Mouse (Mus musculus): ENCODE results near the gene Acvrl1. TPM values are rescaled to one million over a fixed set of nuclear protein-coding genes. Genes with fewer than 3 reads are reported as not detected.
A peak's percentile ranks its signal among the peaks of the same experiment; 100 is the strongest.
"Not testable (repeated sequence)": the region's sequence is repeated elsewhere in the genome, so short reads cannot be mapped to it uniquely, and the experiment has no call there.

Gene Acvrl1
- total RNA-seq, 2 experiments from 2014 or later, result 11.2 to 11.4 TPM

- no peak for DNase-seq (ENCODE audit: low spot score in 2 of 2)
- no peak for TF ChIP-seq CTCF (conservative IDR thresholded peaks at IDR 0.05)
- H3K4me3 ChIP-seq, result no peak overlapping the region
- H3K27ac ChIP-seq, result no peak overlapping the region
These were observed 34.3 kb upstream of the Acvrl1 start for GRCm38 (mm10) chr15:101093988-101094387.

DNA sequence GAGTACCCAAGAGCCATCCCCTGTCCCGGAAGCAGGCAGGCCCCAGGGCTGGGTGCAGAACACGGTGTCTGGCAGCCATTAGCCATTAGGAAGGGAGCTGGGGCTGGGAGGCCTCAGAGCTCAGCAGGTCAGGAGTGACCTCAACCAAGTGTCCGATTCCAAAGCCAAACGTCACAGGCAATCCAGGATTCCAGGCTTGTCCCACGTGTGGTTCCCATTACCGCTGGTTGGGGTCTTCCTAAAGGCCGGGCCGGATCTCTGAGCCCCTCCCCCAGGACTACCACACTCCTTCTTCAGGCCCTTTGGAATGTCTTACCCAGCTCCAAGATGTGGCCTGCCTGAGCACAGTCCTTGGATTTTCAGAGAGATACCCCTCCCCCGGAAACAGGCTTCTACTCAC is 33.3 kb upstream of the Acvrl1 start:
- TF ChIP-seq CTCF (conservative IDR thresholded peaks at IDR 0.05), result no peak
- no peak overlapping the region for H3K27ac ChIP-seq
- H3K4me3 ChIP-seq, result no peak overlapping the region
- DNase-seq (ENCODE audit: low spot score in 2 of 2), result no peak

- H3K4me3 ChIP-seq, result no peak overlapping the region
- no peak for DNase-seq (ENCODE audit: low spot score in 2 of 2)
- H3K27ac ChIP-seq, result no peak overlapping the region
- no peak for TF ChIP-seq CTCF (conservative IDR thresholded peaks at IDR 0.05)
These were observed 32.9 kb upstream of the Acvrl1 start for GRCm38 (mm10) chr15:101095392-101095791.

DNA sequence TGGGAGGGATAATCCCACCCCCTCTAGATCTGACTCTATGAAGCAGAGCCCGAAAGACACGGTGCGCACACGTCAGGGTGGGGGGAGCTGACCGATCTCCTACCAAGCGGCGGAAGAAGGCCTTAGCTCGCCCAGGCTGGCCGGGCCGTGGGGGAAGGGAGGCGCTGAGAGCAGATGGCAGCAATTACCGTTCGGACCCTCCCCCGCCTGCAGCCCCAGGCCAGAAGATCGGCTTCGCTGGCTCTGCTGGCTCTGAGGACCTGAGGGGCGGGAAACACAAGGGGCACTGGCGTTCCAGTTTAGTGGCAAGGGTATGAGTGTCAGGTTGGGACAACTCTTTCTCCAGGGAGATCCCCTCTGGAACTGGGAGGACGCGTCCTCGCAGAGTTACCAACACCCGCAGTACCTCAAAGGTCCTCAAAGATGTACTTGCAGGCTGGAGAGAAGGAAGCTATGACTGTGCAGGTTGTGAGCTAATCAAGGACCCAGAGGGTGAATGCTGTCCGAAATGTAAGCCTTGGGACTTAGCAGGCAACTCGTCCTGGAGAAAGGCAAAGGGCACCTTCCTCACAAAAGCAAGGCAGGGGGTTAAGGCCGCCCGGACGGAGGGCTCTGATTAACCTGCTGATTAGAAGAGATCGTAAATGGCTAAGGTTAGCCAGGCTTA is 30.2 kb upstream of the Acvrl1 start:
- Histone ChIP-seq H3K27ac (no peak overlapping the region), H3K4me3 (no peak overlapping the region)
- TF ChIP-seq CTCF (conservative IDR thresholded peaks at IDR 0.05), result no peak
- no peak for DNase-seq (ENCODE audit: low spot score in 2 of 2)

DNA sequence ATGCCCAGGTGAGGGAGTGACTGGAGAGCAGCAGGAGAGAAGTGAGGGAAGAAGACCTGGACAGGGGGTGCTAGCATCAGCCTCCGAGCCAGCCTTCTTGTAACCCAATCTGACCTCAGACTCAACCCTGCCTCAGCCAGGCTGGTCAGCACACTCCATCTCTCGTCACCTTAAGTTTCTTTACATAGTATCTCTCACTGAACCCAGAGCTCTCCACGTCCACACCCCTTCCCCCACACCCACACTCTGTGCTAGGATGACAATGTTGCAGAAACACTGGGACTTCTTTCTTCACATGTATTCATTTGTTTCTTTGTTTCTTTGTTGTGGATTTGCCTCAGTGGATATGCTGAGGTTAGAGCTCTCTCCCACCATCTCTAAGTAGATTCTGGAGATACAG is 27.3 kb upstream of the Acvrl1 start:
- Histone ChIP-seq H3K4me3 (no peak overlapping the region), H3K27ac (no peak overlapping the region)
- no peak for DNase-seq (ENCODE audit: low spot score in 2 of 2)
- no peak for TF ChIP-seq CTCF (conservative IDR thresholded peaks at IDR 0.05)

GRCm38 (mm10) chr15:101103605-101104304 is 24.6 kb upstream of the Acvrl1 start:
- no peak overlapping the region for H3K4me3 ChIP-seq
- DNase-seq (ENCODE audit: low spot score in 2 of 2), result no peak
- no peak for TF ChIP-seq CTCF (conservative IDR thresholded peaks at IDR 0.05)

DNA sequence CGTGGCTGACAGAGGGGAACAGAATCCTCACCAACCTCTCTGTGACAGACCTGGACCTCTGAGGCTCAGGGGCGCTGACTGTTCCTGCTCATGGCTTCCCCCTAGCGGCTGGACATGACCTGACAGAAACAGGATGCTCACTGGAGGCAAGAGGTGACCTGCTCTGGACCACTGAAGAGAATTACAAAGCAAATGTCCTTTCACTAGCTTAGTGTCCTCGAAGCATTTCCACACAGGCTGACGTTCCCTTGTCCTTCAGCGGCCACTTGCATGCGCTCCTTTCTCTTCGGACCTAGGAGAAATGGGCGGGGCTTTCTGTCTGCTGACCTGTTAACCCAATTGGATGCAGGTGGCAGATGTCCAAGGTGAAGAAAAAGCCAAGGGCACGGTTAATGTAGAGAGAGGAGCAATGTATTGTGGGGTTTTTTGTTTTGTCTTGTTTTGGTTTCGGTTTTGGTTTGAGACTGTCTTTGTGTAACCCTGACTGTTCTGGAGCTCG is 22.8 kb upstream of the Acvrl1 start:
- peak overlapping the region; percentile 57; the same call in 1 of the 2 replicates for H3K27ac ChIP-seq
- peak; percentile 54 to 81 for DNase-seq (ENCODE audit: low spot score in 2 of 2)
- peak overlapping the region; percentile 53 for H3K4me3 ChIP-seq
- TF ChIP-seq CTCF (conservative IDR thresholded peaks at IDR 0.05), result peak; percentile 92

More at GRCm38 (mm10) chr15:101103605-101104304, 24.6 kb upstream of the Acvrl1 start:
- no peak overlapping the region for H3K27ac ChIP-seq

DNA sequence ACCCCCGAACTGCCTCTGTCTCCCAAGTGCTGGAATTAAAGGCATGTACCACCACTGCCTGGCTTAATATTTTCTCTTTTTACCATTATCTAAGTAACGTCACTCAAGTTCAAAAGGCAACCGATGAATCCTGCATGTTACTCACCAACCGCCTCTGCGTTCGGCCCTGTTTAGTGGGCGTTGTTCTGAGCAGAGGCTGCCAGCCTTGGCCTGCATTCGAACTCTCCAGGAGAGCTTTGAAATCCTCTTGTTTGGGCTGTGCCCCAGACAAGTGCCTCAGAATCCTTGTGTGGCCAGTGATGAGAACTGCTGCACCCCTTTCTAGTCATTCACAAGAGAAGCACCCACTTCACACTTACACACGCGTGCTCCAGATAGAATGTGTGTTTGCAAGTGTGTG is 22.3 kb upstream of the Acvrl1 start:
- DNase-seq (ENCODE audit: low spot score in 2 of 2), result no peak
- TF ChIP-seq CTCF (conservative IDR thresholded peaks at IDR 0.05), result no peak
- Histone ChIP-seq H3K27ac (peak overlapping the region; percentile 57; the same call in 1 of the 2 replicates), H3K4me3 (peak overlapping the region; percentile 53)

DNA sequence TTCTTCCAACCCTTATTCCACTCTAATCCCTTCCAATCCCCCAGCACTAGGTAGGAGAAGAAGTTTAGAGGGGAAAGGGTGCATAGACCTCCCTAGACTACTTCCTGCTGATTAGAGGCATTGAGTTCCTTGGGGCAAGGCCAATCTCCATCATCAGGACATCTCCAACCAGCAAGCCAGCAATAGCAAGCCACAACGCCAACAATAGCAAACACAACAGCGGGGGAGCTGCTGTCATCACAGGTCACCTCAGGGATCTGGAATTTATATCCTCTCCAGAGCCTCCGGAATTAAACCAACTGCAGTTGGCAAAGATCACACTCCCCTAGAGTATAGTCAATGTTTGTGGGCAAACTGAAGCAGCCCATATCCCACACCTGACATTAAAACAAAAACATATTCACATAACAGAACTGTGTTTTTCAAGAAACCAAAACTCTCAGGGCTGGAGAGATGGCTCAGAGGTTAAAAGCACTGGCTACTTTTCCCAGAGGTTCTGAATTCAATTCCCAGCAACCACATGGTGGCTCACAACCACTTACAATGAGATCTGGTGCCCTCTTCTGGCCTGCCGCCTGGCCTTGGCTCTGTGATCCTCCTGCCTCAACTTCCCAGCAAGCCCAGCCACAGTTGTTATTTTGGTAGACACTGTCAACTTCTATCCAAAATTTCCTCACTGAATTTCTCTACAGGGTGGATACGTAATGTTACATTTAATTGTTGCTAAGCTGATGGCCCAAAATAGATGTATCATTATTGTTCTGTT is 20.2 kb upstream of the Acvrl1 start:
- no peak for DNase-seq (ENCODE audit: low spot score in 2 of 2)
- TF ChIP-seq CTCF (conservative IDR thresholded peaks at IDR 0.05), result peak; percentile 34
- Histone ChIP-seq H3K4me3 (no peak overlapping the region), H3K27ac (no peak overlapping the region)

GRCm38 (mm10) chr15:101113176-101113575 is 15.1 kb upstream of the Acvrl1 start:
- no peak overlapping the region for H3K4me3 ChIP-seq
- H3K27ac ChIP-seq, result 0 out of 2 replicates have a peak overlapping the region, but pooled peaks have one; percentile 14
- TF ChIP-seq CTCF (conservative IDR thresholded peaks at IDR 0.05), result no peak
- DNase-seq (ENCODE audit: low spot score in 2 of 2), result no peak

- not testable (repeated sequence) for H3K4me3 ChIP-seq; H3K27ac ChIP-seq; DNase-seq (ENCODE audit: low spot score in 2 of 2)
- TF ChIP-seq CTCF (conservative IDR thresholded peaks at IDR 0.05), result peak; percentile 50
These were observed 14.5 kb upstream of the Acvrl1 start for GRCm38 (mm10) chr15:101113778-101114177.

DNA sequence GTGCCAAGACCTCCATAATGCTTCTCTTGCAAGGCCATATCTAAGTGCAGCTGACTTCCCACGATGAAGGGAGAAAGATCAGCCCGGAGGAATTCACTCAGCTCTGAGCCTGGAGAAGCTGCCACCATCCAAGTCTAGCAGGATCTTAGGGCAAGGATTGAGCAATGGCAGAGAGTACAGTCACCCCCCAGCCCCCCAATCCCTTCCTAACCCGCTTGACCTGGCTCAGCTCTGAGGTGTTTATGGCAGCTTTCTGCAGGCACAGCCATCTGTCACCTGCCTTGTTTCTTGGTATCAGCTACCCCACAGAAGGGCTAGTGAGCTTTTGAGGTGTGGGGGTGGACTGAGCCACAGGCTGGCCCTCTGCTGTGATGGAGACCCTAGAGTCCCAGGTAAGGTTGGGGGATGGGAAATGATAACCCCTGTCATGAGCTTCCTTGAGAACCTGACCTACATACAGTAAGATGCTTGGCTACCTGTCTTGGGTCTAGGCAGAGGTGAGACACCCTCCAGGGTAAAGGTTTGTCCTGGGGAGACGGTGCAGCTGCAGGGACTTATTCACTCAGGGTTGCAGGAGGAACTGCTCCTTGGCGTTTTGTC is 12.7 kb upstream of the Acvrl1 start, which contains the start of gene Ankrd33:
TSS of gene Ankrd33 (plus strand) at position 245 of the 600 bp plus-strand sequence.
- Histone ChIP-seq H3K4me3 (no peak within 1 kb of the TSS), H3K27ac (no peak within 1 kb of the TSS)
- no peak for TF ChIP-seq CTCF (conservative IDR thresholded peaks at IDR 0.05)
- no peak for DNase-seq (ENCODE audit: low spot score in 2 of 2)

Data from layer of hippocampus, adult 2 months (tissue).